Comparison of ENCODE assay signal across 10 mouse cellular contexts in genomic region chr9:114763341-114763740, GRCm38 (mm10). TPM values are rescaled to one million over a fixed set of nuclear protein-coding genes. Genes with fewer than 3 reads are reported as not detected.
DNase-seq lines count a peak whose midpoint lies in the region; ATAC-seq and TF ChIP-seq lines count a peak whose summit lies in the region.
"Had no signal": no experiment of that assay in that cellular context is flagged by ENCODE, and none has a peak within 500 bp of the region (broad histone marks: within the 10 kb centered on the region; RNA-seq: fewer than 3 reads in every experiment).

No protein-coding gene starts in this region.

- peak; percentile 64 for DNase-seq in intestine, embryonic 14.5 days (ENCODE audit: low spot score)
- peak; percentile 54 for DNase-seq in CD4-positive helper T cell, adult 2 months (ENCODE audit: low read depth, low spot score)
- no peak for DNase-seq in G1E (ENCODE audit: low spot score)
- DNase-seq in kidney, postnatal 4 days: peak; percentile 77 to 82
- DNase-seq in stomach, postnatal 0 days (ENCODE audit: low spot score): peak; percentile 63
- no peak for DNase-seq in cerebellum, adult 9-11 months
- DNase-seq in ovary, postnatal 14 days (ENCODE audit: low spot score): no peak

- no peak for ATAC-seq in intestine, embryonic 14.5 days (replicated peaks; ENCODE audit: low FRiP score, low TSS enrichment, low read depth)
- ATAC-seq in intestine, embryonic 15.5 days: no peak
- no peak for ATAC-seq in G1E (ENCODE audit: extremely low read depth, insufficient number of reproducible peaks, low FRiP score, poor library complexity, severe bottlenecking)
- no peak for ATAC-seq in stomach, postnatal 0 days (ENCODE audit: low FRiP score, low TSS enrichment)

- H3K9me3 ChIP-seq in intestine, embryonic 14.5 days (ENCODE audit: control insufficient read depth, low read length): no peaks in the 10 kb centered on the region
- H3K9me3 ChIP-seq in intestine, embryonic 15.5 days: no peaks in the 10 kb centered on the region
- 0 out of 2 replicates have a peak, but pooled peaks cover 2% of the 10 kb centered on the region for H3K9me3 ChIP-seq in G1E (replicated peaks)
- no peaks in the 10 kb centered on the region for H3K9me3 ChIP-seq in stomach, postnatal 0 days (ENCODE audit: control insufficient read depth, low read length)
- H3K9me3 ChIP-seq: embryonic facial prominence, embryonic 15.5 days; stomach, embryonic 15.5 days had no signal

- TF ChIP-seq EP300 in stomach, postnatal 0 days (optimal IDR thresholded peaks at IDR 0.05): no peak

- no peaks in the 10 kb centered on the region for H3K27me3 ChIP-seq in intestine, embryonic 14.5 days (replicated peaks; ENCODE audit: control insufficient read depth, insufficient read depth, low read length)
- H3K27me3 ChIP-seq in intestine, embryonic 15.5 days (replicated peaks): no peaks in the 10 kb centered on the region
- H3K27me3 ChIP-seq in G1E (ENCODE audit: insufficient read depth, low read length): no peaks in the 10 kb centered on the region
- no peaks in the 10 kb centered on the region for H3K27me3 ChIP-seq in stomach, postnatal 0 days (ENCODE audit: control insufficient read depth, insufficient read depth, low read length)
- H3K27me3 ChIP-seq: embryonic facial prominence, embryonic 15.5 days; stomach, embryonic 15.5 days had no signal

- WGBS in intestine, embryonic 14.5 days: 65% methylated on average over 13 of the region's 13 CpGs
- WGBS in intestine, embryonic 15.5 days: 61% methylated on average over 13 of the region's 13 CpGs
- 63% methylated on average over 13 of the region's 13 CpGs for WGBS in stomach, postnatal 0 days

- peaks cover 50% of the 10 kb centered on the region for H3K36me3 ChIP-seq in intestine, embryonic 14.5 days (ENCODE audit: control insufficient read depth, insufficient read depth, low read length)
- H3K36me3 ChIP-seq in intestine, embryonic 15.5 days: peaks cover 2% of the 10 kb centered on the region
- H3K36me3 ChIP-seq in G1E (replicated peaks): peaks cover 97% of the 10 kb centered on the region
- H3K36me3 ChIP-seq in stomach, postnatal 0 days (ENCODE audit: control insufficient read depth, insufficient read depth, low read length): peaks cover 7% of the 10 kb centered on the region; the same call in 1 of the 2 replicates

- H3K4me2 ChIP-seq in intestine, embryonic 14.5 days (ENCODE audit: low read length): no peak overlapping the region
- no peak overlapping the region for H3K4me2 ChIP-seq in intestine, embryonic 15.5 days (replicated peaks)
- H3K4me2 ChIP-seq in stomach, postnatal 0 days (replicated peaks; ENCODE audit: low read depth): no peak overlapping the region
- H3K4me2 ChIP-seq: embryonic facial prominence, embryonic 15.5 days; stomach, embryonic 15.5 days had no signal

- H3K4me3 ChIP-seq in intestine, embryonic 14.5 days (ENCODE audit: low read depth, low read length): no peak overlapping the region
- no peak overlapping the region for H3K4me3 ChIP-seq in intestine, embryonic 15.5 days (replicated peaks)
- 0 out of 2 replicates have a peak overlapping the region, but pooled peaks have one; percentile 17 for H3K4me3 ChIP-seq in G1E (ENCODE audit: low read depth, low read length)
- no peak overlapping the region for H3K4me3 ChIP-seq in stomach, postnatal 0 days (ENCODE audit: low read depth, low read length)
- H3K4me3 ChIP-seq: embryonic facial prominence, embryonic 15.5 days; stomach, embryonic 15.5 days had no signal

- H3K9ac ChIP-seq in intestine, embryonic 14.5 days (ENCODE audit: low read length): no peak overlapping the region
- no peak overlapping the region for H3K9ac ChIP-seq in intestine, embryonic 15.5 days
- H3K9ac ChIP-seq in stomach, postnatal 0 days (ENCODE audit: low read length): no peak overlapping the region
- H3K9ac ChIP-seq: embryonic facial prominence, embryonic 15.5 days; stomach, embryonic 15.5 days had no signal

- no peaks in the 10 kb centered on the region for H3K4me1 ChIP-seq in intestine, embryonic 14.5 days (replicated peaks; ENCODE audit: control insufficient read depth, insufficient read depth, low read length)
- H3K4me1 ChIP-seq in intestine, embryonic 15.5 days (replicated peaks): no peaks in the 10 kb centered on the region
- H3K4me1 ChIP-seq in G1E (ENCODE audit: insufficient read depth, low read depth, low read length): peaks cover 58% of the 10 kb centered on the region
- no peaks in the 10 kb centered on the region for H3K4me1 ChIP-seq in stomach, postnatal 0 days (replicated peaks; ENCODE audit: control insufficient read depth, insufficient read depth)
- H3K4me1 ChIP-seq: stomach, embryonic 15.5 days had no signal

- H3K27ac ChIP-seq in intestine, embryonic 14.5 days (ENCODE audit: low read depth): no peak overlapping the region
- H3K27ac ChIP-seq in intestine, embryonic 15.5 days: no peak overlapping the region
- no peak overlapping the region for H3K27ac ChIP-seq in stomach, postnatal 0 days (replicated peaks)
- H3K27ac ChIP-seq: embryonic facial prominence, embryonic 15.5 days; stomach, embryonic 15.5 days had no signal

- TF ChIP-seq CTCF in G1E (IDR thresholded peaks at IDR 0.05; ENCODE audit: low read depth, low read length): no peak
- TF ChIP-seq CTCF in stomach, postnatal 0 days (IDR thresholded peaks at IDR 0.05; ENCODE audit: low read depth): peak; percentile 73

RNA-seq across cellular contexts. Expression of gene Cmtm7, which starts 18.3 kb away (rescaled TPM):
- 96.5 and 101 TPM in 2 replicates for polyA plus RNA-seq in intestine, embryonic 14.5 days (2014; fragmentation: Nextera tagmentation; extraction: Ambion mirVana)
- 89.8 and 100 TPM in 2 replicates for polyA plus RNA-seq in intestine, embryonic 15.5 days (2015; fragmentation: Nextera tagmentation; extraction: Ambion mirVana)
- 68.7 and 76.1 TPM in 2 replicates for total RNA-seq in G1E (2014; fragmentation: Nextera tagmentation)
- 233 and 329 TPM in 2 replicates for total RNA-seq in G1E (2017)
- polyA plus RNA-seq in G1E (2012): 196 and 229 TPM in 2 replicates
- 83.2 and 84.9 TPM in 2 replicates for polyA plus RNA-seq in stomach, postnatal 0 days (2015; fragmentation: Nextera tagmentation; extraction: Ambion mirVana)

RNA-seq across cellular contexts. Expression of gene Cmtm6, which starts 32.4 kb away (rescaled TPM):
- polyA plus RNA-seq in intestine, embryonic 14.5 days (2014; fragmentation: Nextera tagmentation; extraction: Ambion mirVana): 61.4 and 61.5 TPM in 2 replicates
- polyA plus RNA-seq in intestine, embryonic 15.5 days (2015; fragmentation: Nextera tagmentation; extraction: Ambion mirVana): 77.5 and 77.7 TPM in 2 replicates
- 20.9 and 23.9 TPM in 2 replicates for total RNA-seq in G1E (2014; fragmentation: Nextera tagmentation)
- 41.4 and 42.5 TPM in 2 replicates for total RNA-seq in G1E (2017)
- polyA plus RNA-seq in G1E (2012): 7.5 and 8.7 TPM in 2 replicates
- 50.9 and 53.9 TPM in 2 replicates for polyA plus RNA-seq in stomach, postnatal 0 days (2015; fragmentation: Nextera tagmentation; extraction: Ambion mirVana)

Comparison
In these comparisons a context has a peak if more than half of its experiments do, and no peak if none do; other contexts are left out.
1. DNase-seq: peak in intestine, embryonic 14.5 days (single experiment), CD4-positive helper T cell, adult 2 months (single experiment), kidney, postnatal 4 days (2 of 2) and stomach, postnatal 0 days (single experiment); none in G1E (single experiment), cerebellum, adult 9-11 months (single experiment) and ovary, postnatal 14 days (single experiment).